Mouse (Mus musculus) heart, postnatal 0 days (tissue): ENCODE measurements around the gene Rapgef1. TPM values are rescaled to one million over a fixed set of nuclear protein-coding genes. Genes with fewer than 3 reads are reported as not detected.

Experiments
- ATAC-seq: fragments of 200-750 bp; cut with Nextera tagmentation; 2 replicates; pipeline ENCODE4 v1.8.0; 2017; ENCODE audit warnings: low read depth, moderate number of reproducible peaks, moderate library complexity; ENCODE audit not compliant: insufficient read depth
- DNase-seq: peaks from one replicate; pipeline ENCODE4 v3.0.0-alpha.2; 2016; ENCODE audit warnings: low spot score
- H3K27ac ChIP-seq: fragments of 300-500 bp; sonication (generic); 2 replicates; pipeline ENCODE4 v1.5.1; 2014; ENCODE audit warnings: low read depth, mild to moderate bottlenecking
- H3K27me3 ChIP-seq: fragments of 300-500 bp; sonication (generic); 2 replicates; pipeline ENCODE4 v1.6.1; 2014; ENCODE audit warnings: low read length, mixed read lengths; ENCODE audit not compliant: control insufficient read depth, insufficient read depth
- H3K36me3 ChIP-seq: fragments of 300-500 bp; sonication (generic); replicated peaks from 2 replicates; pipeline ENCODE4 v1.6.1; 2014; ENCODE audit warnings: low read length, mixed read lengths; ENCODE audit not compliant: control insufficient read depth, insufficient read depth
- H3K4me1 ChIP-seq: fragments of 300-500 bp; sonication (generic); 2 replicates; pipeline ENCODE4 v1.6.1; 2014; ENCODE audit warnings: antibody characterized with exemption; ENCODE audit not compliant: control insufficient read depth, insufficient read depth
- H3K4me2 ChIP-seq: fragments of 300-500 bp; sonication (generic); 2 replicates; pipeline ENCODE4 v1.6.1; 2014; ENCODE audit warnings: low read depth, mild to moderate bottlenecking, low read length, moderate library complexity
- H3K4me3 ChIP-seq: fragments of 300-500 bp; sonication (generic); 2 replicates; pipeline ENCODE4 v1.5.1; 2014; ENCODE audit warnings: low read depth, low read length
- H3K9ac ChIP-seq: fragments of 300-500 bp; sonication (generic); replicated peaks from 2 replicates; pipeline ENCODE4 v1.6.1; 2014; ENCODE audit warnings: low read depth, low read length, mixed read lengths
- H3K9me3 ChIP-seq: fragments of 300-500 bp; sonication (generic); replicated peaks from 2 replicates; pipeline ENCODE4 v1.6.1; 2016; ENCODE audit warnings: low read length; ENCODE audit not compliant: control insufficient read depth
- CTCF ChIP-seq: IDR thresholded peaks from 2 replicates; pipeline ENCODE4 v1.5.1; 2016; ENCODE audit warnings: antibody characterized with exemption, control low read depth, low read depth
- EP300 ChIP-seq: IDR thresholded peaks from 2 replicates; pipeline ENCODE4 v1.6.1; 2016; ENCODE audit warnings: antibody characterized with exemption, low read depth
- WGBS: fragments of 180-500 bp; shearing (Covaris S2); extraction: QIAGEN DNeasy Blood & Tissue Kit; methylation state at CpG from one replicate; pipeline ENCODE4 v1.1.7; 2014; 5-methylcytosine and 5-hydroxymethylcytosine counted together
- polyA plus RNA-seq: library from polyadenylated mRNA; unstranded; fragments of >200 nt; fragmentation: Nextera tagmentation; extraction: Ambion mirVana; gene quantifications from 2 replicates; pipeline ENCODE4 v1.2.1, GENCODE M21; 2015
- total RNA-seq: library from RNA; depleted of rRNA; stranded (reverse); fragments of >200 nt; gene quantifications from 2 replicates; pipeline ENCODE4 v1.2.3, GENCODE M21; 2014; ENCODE audit warnings: low replicate concordance

Gene Rapgef1
- total and polyA plus RNA-seq, 2 experiments from 2014 or later, result 9.0 to 47.6 TPM

GRCm38 (mm10) chr2:29674545-29674944, 55.0 kb downstream of the Rapgef1 start:
- H3K27me3 ChIP-seq, result no peaks in the 10 kb centered on the region
- no peak overlapping the region for H3K4me3 ChIP-seq
- 69% methylated on average over 2 of the region's 2 CpGs for WGBS
- peaks cover 7% of the 10 kb centered on the region; the same call in 1 of the 2 replicates for H3K36me3 ChIP-seq
- H3K4me1 ChIP-seq, result peaks cover 38% of the 10 kb centered on the region
- H3K27ac ChIP-seq, result no peak overlapping the region
- no peak for ATAC-seq
- no peak for DNase-seq
- H3K9me3 ChIP-seq, result no peaks in the 10 kb centered on the region
- no peak overlapping the region for H3K4me2 ChIP-seq
- TF ChIP-seq EP300 (no peak), CTCF (no peak)
- no peak overlapping the region for H3K9ac ChIP-seq

GRCm38 (mm10) chr2:29675846-29676245, 56.3 kb downstream of the Rapgef1 start:
- 42% methylated on average over 4 of the region's 4 CpGs for WGBS
- ATAC-seq, result no peak

GRCm38 (mm10) chr2:29676513-29676912, 57.0 kb downstream of the Rapgef1 start:
- H3K27ac ChIP-seq, result no peak overlapping the region
- DNase-seq (no peak), ATAC-seq (no peak)
- H3K27me3 ChIP-seq, result no peaks in the 10 kb centered on the region
- TF ChIP-seq CTCF, result no peak
- no peak for TF ChIP-seq EP300
- H3K36me3 ChIP-seq, result peaks cover 10% of the 10 kb centered on the region; the same call in 1 of the 2 replicates
- H3K4me1 ChIP-seq, result peaks cover 19% of the 10 kb centered on the region
- no peaks in the 10 kb centered on the region for H3K9me3 ChIP-seq
- WGBS, result 59% methylated on average over 6 of the region's 6 CpGs
- no peak overlapping the region for H3K4me2 ChIP-seq
- no peak overlapping the region for H3K9ac ChIP-seq
- no peak overlapping the region for H3K4me3 ChIP-seq

More at GRCm38 (mm10) chr2:29675846-29676245, 56.3 kb downstream of the Rapgef1 start:
- Histone ChIP-seq H3K36me3 (peaks cover 10% of the 10 kb centered on the region; the same call in 1 of the 2 replicates), H3K4me3 (no peak overlapping the region), H3K27ac (no peak overlapping the region), H3K4me1 (peaks cover 25% of the 10 kb centered on the region), H3K27me3 (no peaks in the 10 kb centered on the region), H3K9me3 (no peaks in the 10 kb centered on the region), H3K9ac (no peak overlapping the region), H3K4me2 (no peak overlapping the region)
- peak; percentile 30 for DNase-seq
- TF ChIP-seq EP300, result no peak
- no peak for TF ChIP-seq CTCF

- Histone ChIP-seq H3K9ac (no peak overlapping the region), H3K4me3 (no peak overlapping the region), H3K27ac (no peak overlapping the region), H3K4me1 (peaks cover 12% of the 10 kb centered on the region; the same call in 1 of the 2 replicates), H3K27me3 (no peaks in the 10 kb centered on the region), H3K36me3 (peaks cover 10% of the 10 kb centered on the region; the same call in 1 of the 2 replicates), H3K4me2 (no peak overlapping the region), H3K9me3 (no peaks in the 10 kb centered on the region)
- 74% methylated on average over 5 of the region's 5 CpGs for WGBS
- ATAC-seq, result no peak
- TF ChIP-seq EP300, result no peak
- TF ChIP-seq CTCF, result no peak
- DNase-seq, result no peak
Observed at GRCm38 (mm10) chr2:29677842-29678241, 58.3 kb downstream of the Rapgef1 start.

- TF ChIP-seq CTCF (no peak), EP300 (no peak)
- Histone ChIP-seq H3K4me1 (peaks cover 12% of the 10 kb centered on the region; the same call in 1 of the 2 replicates), H3K9me3 (no peaks in the 10 kb centered on the region), H3K4me3 (no peak overlapping the region), H3K4me2 (no peak overlapping the region), H3K27me3 (no peaks in the 10 kb centered on the region), H3K9ac (no peak overlapping the region), H3K36me3 (peaks cover 13% of the 10 kb centered on the region; the same call in 1 of the 2 replicates), H3K27ac (no peak overlapping the region)
- 65% methylated on average over 3 of the region's 3 CpGs for WGBS
- ATAC-seq (no peak), DNase-seq (no peak)
Observed at GRCm38 (mm10) chr2:29678524-29678923, 59.0 kb downstream of the Rapgef1 start.
